Mouse (Mus musculus): ENCODE results near the gene Enpp1.
A peak's percentile ranks its signal among the peaks of the same experiment; 100 is the strongest.
"Not testable (repeated sequence)": the region's sequence is repeated elsewhere in the genome, so short reads cannot be mapped to it uniquely, and the experiment has no call there.

Enpp1 gene

GRCm38 (mm10) chr10:24638306-24639070 lies 73.5 kb downstream of the Enpp1 start:
- no peak for DNase-seq (ENCODE audit: low spot score in 2 of 2)

- DNase-seq (ENCODE audit: low spot score in 2 of 2) = no peak
These were observed 75.0 kb downstream of the Enpp1 start for GRCm38 (mm10) chr10:24636986-24637385.

GRCm38 (mm10) chr10:24635884-24636283 lies 76.1 kb downstream of the Enpp1 start:
- DNase-seq (ENCODE audit: low spot score in 2 of 2) = peak; percentile 45

GRCm38 (mm10) chr10:24635331-24635815 lies 76.6 kb downstream of the Enpp1 start:
- peak; percentile 40 to 41 for DNase-seq (ENCODE audit: low spot score in 2 of 2)

GRCm38 (mm10) chr10:24634288-24634687 lies 77.7 kb downstream of the Enpp1 start:
- DNase-seq (ENCODE audit: low spot score in 2 of 2) = no peak

GRCm38 (mm10) chr10:24631122-24631521 lies 80.8 kb downstream of the Enpp1 start:
- no peak for DNase-seq (ENCODE audit: low spot score in 2 of 2)

- DNase-seq (ENCODE audit: low spot score in 2 of 2) = peak; percentile 39 to 78
These were observed 81.4 kb downstream of the Enpp1 start for GRCm38 (mm10) chr10:24630469-24631081.

- DNase-seq (ENCODE audit: low spot score in 2 of 2) = no peak
These were observed 82.8 kb downstream of the Enpp1 start for GRCm38 (mm10) chr10:24629086-24629720.

GRCm38 (mm10) chr10:24628466-24628865 lies 83.5 kb downstream of the Enpp1 start:
- no peak for DNase-seq (ENCODE audit: low spot score in 2 of 2)

GRCm38 (mm10) chr10:24627262-24627661 lies 84.7 kb downstream of the Enpp1 start:
- DNase-seq (ENCODE audit: low spot score in 2 of 2) = no peak

GRCm38 (mm10) chr10:24625060-24625701 lies 86.8 kb downstream of the Enpp1 start:
- peak; percentile 71 to 90 for DNase-seq (ENCODE audit: low spot score in 2 of 2)

- DNase-seq (ENCODE audit: low spot score in 2 of 2) = peak; percentile 66 to 89
These were observed 89.4 kb downstream of the Enpp1 start for GRCm38 (mm10) chr10:24622586-24622985.

- peak; percentile 22 to 65 for DNase-seq (ENCODE audit: low spot score in 2 of 2)
These were observed 90.4 kb downstream of the Enpp1 start for GRCm38 (mm10) chr10:24621572-24621971.

GRCm38 (mm10) chr10:24616572-24616971 lies 95.4 kb downstream of the Enpp1 start:
- DNase-seq (ENCODE audit: low spot score in 2 of 2) = not testable (repeated sequence)

- DNase-seq (ENCODE audit: low spot score in 2 of 2) = no peak
These were observed 96.2 kb downstream of the Enpp1 start for GRCm38 (mm10) chr10:24615799-24616198.

- no peak for DNase-seq (ENCODE audit: low spot score in 2 of 2)
These were observed 97.2 kb downstream of the Enpp1 start for GRCm38 (mm10) chr10:24614726-24615125.

- DNase-seq (ENCODE audit: low spot score in 2 of 2) = no peak
These were observed 102.2 kb downstream of the Enpp1 start for GRCm38 (mm10) chr10:24609766-24610165.

GRCm38 (mm10) chr10:24609146-24609545 lies 102.8 kb downstream of the Enpp1 start:
- no peak for DNase-seq (ENCODE audit: low spot score in 2 of 2)

- DNase-seq (ENCODE audit: low spot score in 2 of 2) = no peak
These were observed 108.2 kb downstream of the Enpp1 start for GRCm38 (mm10) chr10:24603727-24604126.

GRCm38 (mm10) chr10:24603035-24603434 lies 108.9 kb downstream of the Enpp1 start:
- no peak for DNase-seq (ENCODE audit: low spot score in 2 of 2)

GRCm38 (mm10) chr10:24599802-24600201 lies 112.2 kb downstream of the Enpp1 start:
- no peak for DNase-seq (ENCODE audit: low spot score in 2 of 2)

- no peak for DNase-seq (ENCODE audit: low spot score in 2 of 2)
These were observed 113.3 kb downstream of the Enpp1 start for GRCm38 (mm10) chr10:24598693-24599092.
